Mouse (Mus musculus) stomach, embryonic 14.5 days (tissue): ENCODE measurements around the gene Dguok. TPM values are rescaled to one million over a fixed set of nuclear protein-coding genes. Genes with fewer than 3 reads are reported as not detected.

Experiments
- ATAC-seq: fragments of 200-750 bp; cut with Nextera tagmentation; 2 replicates; pipeline ENCODE4 v1.8.0; 2017; ENCODE audit warnings: low read depth, moderate TSS enrichment; ENCODE audit not compliant: insufficient number of reproducible peaks, insufficient read depth, low FRiP score
- H3K27ac ChIP-seq: fragments of 300-500 bp; sonication (generic); 2 replicates; pipeline ENCODE4 v1.5.1; 2014; ENCODE audit warnings: mild to moderate bottlenecking, low read length, moderate library complexity, mixed read lengths
- H3K27me3 ChIP-seq: fragments of 300-500 bp; sonication (generic); 2 replicates; pipeline ENCODE4 v1.6.1; 2014; ENCODE audit warnings: low read length, control low read depth, mixed read lengths; ENCODE audit not compliant: control insufficient read depth, insufficient read depth
- H3K36me3 ChIP-seq: fragments of 300-500 bp; sonication (generic); 2 replicates; pipeline ENCODE4 v1.6.1; 2014; ENCODE audit warnings: mild to moderate bottlenecking, control low read depth, low read length, moderate library complexity, mixed read lengths; ENCODE audit not compliant: control insufficient read depth, insufficient read depth
- H3K4me1 ChIP-seq: fragments of 300-500 bp; sonication (generic); 2 replicates; pipeline ENCODE4 v1.6.1; 2014; ENCODE audit warnings: low read length, control low read depth, mixed read lengths; ENCODE audit not compliant: control insufficient read depth, insufficient read depth
- H3K4me2 ChIP-seq: fragments of 300-500 bp; sonication (generic); replicated peaks from 2 replicates; pipeline ENCODE4 v1.6.1; 2014; ENCODE audit warnings: low read depth, low read length, control low read depth
- H3K4me3 ChIP-seq: fragments of 300-500 bp; sonication (generic); 2 replicates; pipeline ENCODE4 v1.5.1; 2014; ENCODE audit warnings: low read depth, low read length, control low read depth
- H3K9ac ChIP-seq: fragments of 300-500 bp; sonication (generic); replicated peaks from 2 replicates; pipeline ENCODE4 v1.6.1; 2014; ENCODE audit warnings: low read depth, mild to moderate bottlenecking, control low read depth, low read length, moderate library complexity, mixed read lengths
- H3K9me3 ChIP-seq: fragments of 300-500 bp; sonication (generic); 2 replicates; pipeline ENCODE4 v1.6.1; 2016; ENCODE audit warnings: low read depth, low read length, control low read depth; ENCODE audit not compliant: control insufficient read depth
- WGBS: fragments of 180-500 bp; shearing (Covaris S2); extraction: QIAGEN DNeasy Blood & Tissue Kit; methylation state at CpG from one replicate; pipeline ENCODE4 v1.1.7; 2014; 5-methylcytosine and 5-hydroxymethylcytosine counted together
- polyA plus RNA-seq: library from polyadenylated mRNA; unstranded; fragments of >200 nt; fragmentation: Nextera tagmentation; extraction: Ambion mirVana; gene quantifications from 2 replicates; pipeline ENCODE4 v1.2.1, GENCODE M21; 2014

The Dguok gene
- polyA plus RNA-seq, 1 experiment from 2014 or later: 95.0 TPM

DNA sequence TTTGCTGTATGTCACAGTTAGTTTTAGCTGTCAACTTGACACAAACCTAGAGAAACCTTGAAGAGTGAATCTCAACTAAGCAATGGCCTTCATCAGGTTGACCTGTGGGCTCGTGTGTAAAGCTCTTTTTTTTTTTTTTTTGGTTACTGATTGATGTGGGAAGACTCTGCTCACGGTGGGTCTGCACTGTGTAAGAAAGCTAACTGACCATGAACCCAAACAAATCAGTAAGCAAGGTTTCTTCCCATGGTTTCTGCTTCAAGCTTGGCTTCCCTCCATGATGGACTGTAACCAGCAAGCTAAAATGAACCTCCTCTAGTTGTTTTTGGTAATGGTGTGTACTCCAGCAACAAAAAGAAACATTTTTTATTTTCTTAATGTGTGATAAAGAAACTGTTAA, 27.6 kb downstream of the Dguok start:
- Histone ChIP-seq H3K9ac (no peak overlapping the region), H3K36me3 (peaks cover 14% of the 10 kb centered on the region), H3K27ac (no peak overlapping the region), H3K9me3 (no peaks in the 10 kb centered on the region), H3K4me1 (no peaks in the 10 kb centered on the region), H3K4me3 (no peak overlapping the region), H3K27me3 (no peaks in the 10 kb centered on the region), H3K4me2 (no peak overlapping the region)
- 41% methylated on average over 2 of the region's 2 CpGs for WGBS
- no peak for ATAC-seq

DNA sequence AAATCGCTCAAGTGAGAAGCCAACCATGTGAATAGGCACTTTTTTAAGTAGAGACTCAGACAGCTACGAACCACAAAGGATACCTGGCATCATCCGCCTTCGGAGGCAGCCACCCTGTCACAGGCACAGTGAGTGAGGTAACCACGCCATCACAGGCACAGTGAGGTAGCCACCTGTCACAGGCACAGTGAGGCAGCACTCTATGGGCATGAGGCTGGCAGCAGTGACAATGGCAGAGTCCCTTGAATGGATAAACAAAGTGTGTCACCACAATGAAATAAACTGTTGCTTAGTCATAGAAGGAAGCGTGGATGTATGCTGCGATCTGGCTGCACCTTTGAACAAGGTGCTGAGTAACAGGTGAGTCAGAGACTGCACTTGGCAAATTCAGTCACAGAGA, 28.1 kb downstream of the Dguok start:
- no peaks in the 10 kb centered on the region for H3K9me3 ChIP-seq
- no peak overlapping the region for H3K9ac ChIP-seq
- no peaks in the 10 kb centered on the region for H3K4me1 ChIP-seq
- no peak overlapping the region for H3K4me2 ChIP-seq
- 95% methylated on average over 7 of the region's 7 CpGs for WGBS
- H3K4me3 ChIP-seq: no peak overlapping the region
- peaks cover 10% of the 10 kb centered on the region for H3K36me3 ChIP-seq
- no peaks in the 10 kb centered on the region for H3K27me3 ChIP-seq
- ATAC-seq: no peak
- no peak overlapping the region for H3K27ac ChIP-seq

DNA sequence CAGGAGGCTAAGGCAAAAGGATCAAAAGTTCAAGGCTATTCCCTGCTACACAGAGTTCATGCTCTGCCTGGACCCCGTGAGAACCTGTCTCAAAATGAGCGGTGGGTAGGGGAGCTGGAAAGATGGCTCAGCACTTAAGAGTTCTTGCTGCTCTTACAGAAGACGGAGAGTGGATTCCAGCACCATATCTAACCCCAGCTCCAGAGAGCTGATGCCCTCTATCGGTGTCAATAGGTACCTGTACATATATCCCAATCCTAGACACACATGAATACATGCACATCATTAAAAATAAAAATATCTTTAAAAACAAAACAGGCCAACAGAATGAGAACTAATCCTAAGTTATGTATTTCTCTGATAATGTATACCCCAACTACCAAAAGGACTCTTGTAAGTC, 28.6 kb downstream of the Dguok start:
- Histone ChIP-seq H3K4me3 (no peak overlapping the region), H3K27me3 (no peaks in the 10 kb centered on the region), H3K9me3 (no peaks in the 10 kb centered on the region), H3K9ac (no peak overlapping the region), H3K27ac (no peak overlapping the region), H3K36me3 (peaks cover 10% of the 10 kb centered on the region), H3K4me1 (no peaks in the 10 kb centered on the region), H3K4me2 (no peak overlapping the region)
- no peak for ATAC-seq
- 70% methylated on average over 4 of the region's 4 CpGs for WGBS

DNA sequence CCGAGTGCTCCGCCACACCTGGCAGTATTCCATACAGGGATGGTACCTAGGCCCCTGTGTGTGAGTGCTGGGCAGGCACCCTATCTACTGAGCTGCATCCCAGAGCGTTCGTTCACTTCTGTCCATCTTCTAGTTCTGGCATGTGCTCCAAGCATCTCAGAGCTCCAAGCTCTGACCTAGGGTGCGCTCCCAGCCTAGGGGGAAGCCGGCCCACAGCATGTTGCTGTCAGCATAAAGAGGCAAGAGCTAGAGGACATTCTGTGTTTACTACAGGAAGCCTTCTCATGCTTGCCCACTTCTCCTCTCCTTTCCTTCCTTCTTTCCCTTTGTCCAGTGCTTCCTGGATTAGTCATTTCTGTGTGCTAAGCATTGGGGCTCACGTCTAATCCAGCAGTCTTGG, 31.3 kb downstream of the Dguok start:
- no peak overlapping the region for H3K9ac ChIP-seq
- no peak for ATAC-seq
- H3K27ac ChIP-seq: no peak overlapping the region
- no peaks in the 10 kb centered on the region for H3K27me3 ChIP-seq
- H3K36me3 ChIP-seq: no peaks in the 10 kb centered on the region; the same call in none of the 2 replicates
- 77% methylated on average over 7 of the region's 7 CpGs for WGBS
- H3K4me2 ChIP-seq: no peak overlapping the region
- H3K9me3 ChIP-seq: no peaks in the 10 kb centered on the region
- H3K4me3 ChIP-seq: no peak overlapping the region
- no peaks in the 10 kb centered on the region for H3K4me1 ChIP-seq

DNA sequence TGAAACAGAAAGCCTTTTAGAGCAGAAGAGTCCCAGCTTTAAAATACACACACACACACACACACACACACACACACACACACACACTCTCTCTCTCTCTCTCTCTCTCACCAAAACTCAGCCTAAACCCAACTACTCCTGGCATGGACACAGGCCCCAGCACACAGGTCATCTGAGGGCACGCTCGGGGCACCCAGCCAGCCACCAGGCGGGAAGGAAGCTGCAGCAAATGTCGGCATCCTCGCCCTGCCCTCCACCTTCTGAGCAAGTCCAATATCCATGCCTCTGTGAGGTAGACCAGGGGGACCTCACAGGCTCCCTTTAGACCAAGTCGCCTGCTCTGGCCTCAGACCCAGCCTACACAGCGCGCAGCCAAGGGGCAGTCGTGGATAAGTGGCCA, 33.5 kb downstream of the Dguok start:
- no peak overlapping the region for H3K4me3 ChIP-seq
- no peak overlapping the region for H3K27ac ChIP-seq
- H3K4me1 ChIP-seq: no peaks in the 10 kb centered on the region
- WGBS: 81% methylated on average over 9 of the region's 9 CpGs
- H3K9me3 ChIP-seq: no peaks in the 10 kb centered on the region
- H3K36me3 ChIP-seq: no peaks in the 10 kb centered on the region
- no peak for ATAC-seq
- H3K9ac ChIP-seq: no peak overlapping the region
- H3K27me3 ChIP-seq: no peaks in the 10 kb centered on the region
- H3K4me2 ChIP-seq: no peak overlapping the region

DNA sequence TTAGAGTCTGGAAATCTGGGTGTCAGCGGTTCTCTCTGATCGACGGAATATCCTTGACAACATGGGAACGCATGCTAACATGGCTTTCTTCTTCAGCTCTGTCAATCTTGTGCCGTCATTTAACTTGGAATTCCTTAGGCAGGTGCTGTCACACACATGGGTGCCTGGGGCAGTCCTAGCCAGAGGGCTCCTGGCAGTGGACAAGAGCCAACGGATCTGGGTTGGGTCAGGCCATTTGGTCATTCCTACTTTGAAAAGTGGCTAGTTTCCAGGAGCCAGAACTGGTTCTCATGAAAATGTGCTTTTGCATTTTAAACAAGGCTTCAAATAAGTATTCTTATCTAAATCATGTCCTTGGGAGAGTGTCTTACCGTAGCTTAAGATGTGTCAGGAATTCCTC, 35.0 kb downstream of the Dguok start:
- 87% methylated on average over 7 of the region's 7 CpGs for WGBS

DNA sequence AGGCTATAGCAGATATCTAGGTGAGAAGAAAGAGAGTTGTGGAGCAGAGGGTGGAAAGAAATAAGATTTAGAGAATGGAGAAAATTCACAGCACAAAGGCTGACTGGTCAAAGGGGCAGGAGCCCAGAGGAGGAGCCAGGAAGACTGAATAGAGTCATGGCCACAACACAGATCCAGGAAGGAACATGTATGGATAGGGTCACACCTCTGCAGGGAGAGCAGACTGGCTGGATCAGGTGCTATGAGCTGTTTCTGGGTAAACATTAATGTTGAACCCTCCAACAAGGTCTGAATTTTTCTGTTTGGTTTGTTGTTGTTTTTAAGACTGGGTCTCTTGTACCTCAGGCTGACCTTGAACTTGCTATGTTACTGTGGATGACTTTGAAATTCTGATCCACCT, 42.8 kb downstream of the Dguok start:
- Histone ChIP-seq H3K4me2 (no peak overlapping the region), H3K4me1 (peaks cover 7% of the 10 kb centered on the region; the same call in 1 of the 2 replicates), H3K36me3 (no peaks in the 10 kb centered on the region), H3K27me3 (no peaks in the 10 kb centered on the region), H3K9ac (no peak overlapping the region), H3K9me3 (no peaks in the 10 kb centered on the region), H3K27ac (no peak overlapping the region), H3K4me3 (no peak overlapping the region)
- no peak for ATAC-seq

More for the DNA sequence above, 35.0 kb downstream of the Dguok start:
- Histone ChIP-seq H3K9me3 (no peaks in the 10 kb centered on the region), H3K4me3 (no peak overlapping the region), H3K4me1 (no peaks in the 10 kb centered on the region), H3K36me3 (no peaks in the 10 kb centered on the region), H3K9ac (no peak overlapping the region), H3K27ac (no peak overlapping the region), H3K4me2 (no peak overlapping the region), H3K27me3 (no peaks in the 10 kb centered on the region)
- no peak for ATAC-seq

DNA sequence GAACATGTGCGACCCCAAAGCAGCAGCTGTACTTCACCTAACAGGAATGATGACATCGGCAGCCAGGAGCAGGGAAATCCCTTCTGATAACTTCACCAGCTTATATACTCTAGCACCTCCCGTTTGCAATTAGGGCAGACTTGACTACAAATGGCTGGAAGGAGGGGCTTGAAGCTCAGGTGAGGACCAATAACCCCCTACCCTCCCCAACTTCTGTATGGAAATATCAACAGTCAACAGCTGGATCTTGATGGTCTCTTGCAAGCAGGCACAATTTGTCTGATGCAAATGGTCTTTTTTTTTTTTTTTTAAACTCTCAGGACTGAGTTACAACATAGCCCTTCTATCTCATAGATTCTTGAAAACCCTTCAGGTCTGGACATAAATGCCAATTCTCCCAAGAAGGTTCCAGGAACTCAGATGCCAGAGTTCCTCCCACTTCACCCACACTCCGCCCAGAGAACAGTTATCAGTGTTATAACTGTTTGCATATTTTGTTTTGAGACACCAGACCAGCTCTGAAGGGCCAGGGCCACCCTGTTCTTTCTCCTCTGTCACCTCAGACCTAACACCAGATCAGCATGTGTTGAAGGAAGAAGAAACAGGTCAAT, 47.6 kb downstream of the Dguok start, which contains the start of gene Tet3:
TSS of gene Tet3 (minus strand) at position 51 of the 611 bp plus-strand sequence.
- Histone ChIP-seq H3K9ac (no peak within 1 kb of the TSS), H3K27me3 (no peaks in the 10 kb centered on the region), H3K27ac (peak within 1 kb of the TSS; percentile 67; the same call in 1 of the 2 replicates), H3K36me3 (no peaks in the 10 kb centered on the region), H3K4me3 (no peak within 1 kb of the TSS), H3K4me2 (peak within 1 kb of the TSS; percentile 96; the same call in 1 of the 2 replicates), H3K4me1 (peaks cover 24% of the 10 kb centered on the region), H3K9me3 (no peaks in the 10 kb centered on the region)
- ATAC-seq: no peak
- 64% methylated on average over 4 of the region's 4 CpGs for WGBS
